Mouse (Mus musculus) monocyte, adult 2 months (primary cell): ENCODE data around the gene Tmem262.
A peak's percentile ranks its signal among the peaks of the same experiment; 100 is the strongest.

Experiments used
- DNase-seq, 2 experiments: peaks; one replicate each; pipeline ENCODE4 v3.0.0; 2022; ENCODE audit warnings: low spot score in 2 of 2, low read depth in 1 of 2

The Tmem262 gene

GRCm38 (mm10) chr19:6061021-6061533, 18.8 kb upstream of the Tmem262 start, which contains the start of gene Znhit2:
TSS of gene Znhit2 (plus strand) at chr19:6061192.
- peak; percentile 82 to 87 for DNase-seq

GRCm38 (mm10) chr19:6061641-6062302, 18.1 kb upstream of the Tmem262 start:
- DNase-seq: peak in 1 of 2 experiments; percentile 17

GRCm38 (mm10) chr19:6062418-6062817, 17.4 kb upstream of the Tmem262 start:
- no peak for DNase-seq

GRCm38 (mm10) chr19:6063081-6063480, 16.8 kb upstream of the Tmem262 start:
- DNase-seq: no peak

GRCm38 (mm10) chr19:6066571-6066970, 13.3 kb upstream of the Tmem262 start:
- no peak for DNase-seq

- peak; percentile 54 to 75 for DNase-seq
Observed at GRCm38 (mm10) chr19:6067011-6067723, 12.7 kb upstream of the Tmem262 start.

GRCm38 (mm10) chr19:6067724-6068415, 12.0 kb upstream of the Tmem262 start, which contains the start of gene Tm7sf2:
TSS of gene Tm7sf2 (minus strand) at chr19:6068373.
- DNase-seq: peak in 1 of 2 experiments; percentile 73

GRCm38 (mm10) chr19:6068951-6069350, 10.9 kb upstream of the Tmem262 start:
- no peak for DNase-seq

GRCm38 (mm10) chr19:6069851-6070250, 10.0 kb upstream of the Tmem262 start:
- no peak for DNase-seq

GRCm38 (mm10) chr19:6070571-6071250, 9.1 kb upstream of the Tmem262 start:
- DNase-seq: no peak

- no peak for DNase-seq
Observed at GRCm38 (mm10) chr19:6071261-6071660, 8.6 kb upstream of the Tmem262 start.

GRCm38 (mm10) chr19:6073889-6074288, 5.9 kb upstream of the Tmem262 start:
- DNase-seq: no peak

GRCm38 (mm10) chr19:6076564-6077393, 3.1 kb upstream of the Tmem262 start, which contains the start of gene Vps51:
TSS of gene Vps51 (minus strand) at chr19:6077231.
- peak; percentile 57 to 65 for DNase-seq

- no peak for DNase-seq
Observed at GRCm38 (mm10) chr19:6082156-6082555, 2.3 kb downstream of the Tmem262 start, which contains the start of gene Gm28374. TSS of gene Gm28374 (minus strand) at chr19:6082256.

GRCm38 (mm10) chr19:6084478-6085248, 4.8 kb downstream of the Tmem262 start, which contains the start of the genes Zfpl1 and Cdca5:
TSS of gene Zfpl1 (minus strand) at chr19:6084956.
TSS of gene Cdca5 (plus strand) at chr19:6084983.
- peak; percentile 93 to 95 for DNase-seq

- peak in 1 of 2 experiments; percentile 46 for DNase-seq
Observed at GRCm38 (mm10) chr19:6085417-6085879, 5.6 kb downstream of the Tmem262 start.

GRCm38 (mm10) chr19:6088841-6089240, 9.0 kb downstream of the Tmem262 start:
- no peak for DNase-seq

- no peak for DNase-seq
Observed at GRCm38 (mm10) chr19:6094119-6094518, 14.3 kb downstream of the Tmem262 start, which contains the start of gene AC131692.1. TSS of gene AC131692.1 (plus strand) at chr19:6094419.

GRCm38 (mm10) chr19:6097847-6098246, 18.0 kb downstream of the Tmem262 start:
- no peak for DNase-seq
